Mouse (Mus musculus) myocyte (in vitro differentiated cells): ENCODE measurements around the gene Zc3h12b. TPM values are rescaled to one million over a fixed set of nuclear protein-coding genes. Genes with fewer than 3 reads are reported as not detected.

ENCODE experiments used
- H3K27me3 ChIP-seq: one replicate; pipeline ENCODE4 v1.6.1; 2011; ENCODE audit not compliant: control insufficient read depth, insufficient read depth, insufficient read length
- H3K36me3 ChIP-seq: one replicate; pipeline ENCODE4 v1.6.1; 2011; ENCODE audit not compliant: control insufficient read depth, insufficient read depth
- H3K4me2 ChIP-seq: one replicate; pipeline ENCODE4 v1.6.1; 2011; ENCODE audit warnings: low read depth, control low read depth
- H3K4me3 ChIP-seq: one replicate; pipeline ENCODE4 v1.5.1; 2011; ENCODE audit warnings: mild to moderate bottlenecking, control low read depth, moderate library complexity
- H3K79me2 ChIP-seq: one replicate; pipeline ENCODE4 v1.6.1; 2011; ENCODE audit not compliant: control insufficient read depth, insufficient read depth
- H3ac ChIP-seq: one replicate; pipeline ENCODE4 v1.6.1; 2011; ENCODE audit not compliant: control insufficient read depth, insufficient read length
- CEBPB ChIP-seq: IDR thresholded peaks from 2 replicates; pipeline ENCODE4 v1.6.1; 2011; ENCODE audit warnings: mild to moderate bottlenecking, moderate library complexity; ENCODE audit not compliant: poor library complexity, insufficient read depth, severe bottlenecking
- E2F4 ChIP-seq: IDR thresholded peaks from one replicate; pipeline ENCODE4 v1.6.1; 2011; ENCODE audit warnings: mild to moderate bottlenecking, control low read depth, moderate library complexity; ENCODE audit not compliant: insufficient read depth
- MAX ChIP-seq: IDR thresholded peaks from one replicate; pipeline ENCODE4 v1.6.1; 2011; ENCODE audit warnings: low read depth, mild to moderate bottlenecking, control low read depth
- MYOD1 ChIP-seq, 3 experiments: IDR thresholded peaks; one replicate each; pipeline ENCODE4 v1.6.1; 2011; ENCODE audit warnings: control low read depth in 2 of 3, low read depth in 2 of 3, mild to moderate bottlenecking in 2 of 3, moderate library complexity in 1 of 3; ENCODE audit not compliant: insufficient read length in 2 of 3, control insufficient read depth in 1 of 3
- MYOG ChIP-seq, 3 experiments: IDR thresholded peaks; one replicate each; pipeline ENCODE4 v1.6.1; 2011; ENCODE audit warnings: control low read depth in 2 of 3, low read depth in 2 of 3, mild to moderate bottlenecking in 2 of 3; ENCODE audit not compliant: insufficient read length in 2 of 3, control insufficient read depth in 1 of 3, insufficient read depth in 1 of 3
- POLR2A ChIP-seq: IDR thresholded peaks from one replicate; pipeline ENCODE4 v1.6.1; 2011; ENCODE audit warnings: low read depth, mild to moderate bottlenecking, control low read depth, moderate library complexity; ENCODE audit not compliant: insufficient read length
- POLR2AphosphoS2 ChIP-seq: IDR thresholded peaks from one replicate; pipeline ENCODE4 v1.6.1; 2011; ENCODE audit warnings: low read depth, control low read depth; ENCODE audit not compliant: insufficient read length
- REST ChIP-seq: IDR thresholded peaks from one replicate; pipeline ENCODE4 v1.6.1; 2011; ENCODE audit warnings: mild to moderate bottlenecking, control low read depth, moderate library complexity; ENCODE audit not compliant: insufficient read depth, insufficient read length
- SRF ChIP-seq: IDR thresholded peaks from one replicate; pipeline ENCODE4 v1.6.1; 2011; ENCODE audit warnings: low read depth; ENCODE audit not compliant: control insufficient read depth, insufficient read length
- TCF12 ChIP-seq: IDR thresholded peaks from one replicate; pipeline ENCODE4 v1.6.1; 2011; ENCODE audit warnings: mild to moderate bottlenecking, control low read depth; ENCODE audit not compliant: poor library complexity, insufficient read depth, severe bottlenecking
- TCF3 ChIP-seq: IDR thresholded peaks from one replicate; pipeline ENCODE4 v1.6.1; 2011; ENCODE audit warnings: low read depth, control low read depth; ENCODE audit not compliant: insufficient read length
- USF1 ChIP-seq: IDR thresholded peaks from one replicate; pipeline ENCODE4 v1.6.1; 2011; ENCODE audit warnings: low read depth, mild to moderate bottlenecking, control low read depth, moderate library complexity
- polyA plus RNA-seq: library from polyadenylated mRNA; unstranded; fragments of >200 nt; fragmentation: generic; extraction: Trizol; gene quantifications from one replicate; pipeline ENCODE4 v1.2.1, GENCODE M21; 2012; ENCODE audit warnings: missing spikeins

The Zc3h12b gene
- polyA plus RNA-seq, 1 experiment, result 0.54 TPM

GRCm38 (mm10) chrX:95795881-95796280 is 84.4 kb downstream of the Zc3h12b start:
- Histone ChIP-seq H3K79me2 (no peaks in the 10 kb centered on the region), H3K36me3 (no peaks in the 10 kb centered on the region), H3K4me2 (no peak overlapping the region), H3K27me3 (no peaks in the 10 kb centered on the region), H3ac (no peak overlapping the region), H3K4me3 (no peak overlapping the region)
- TF ChIP-seq POLR2A (no peak), POLR2AphosphoS2 (no peak), USF1 (no peak), E2F4 (no peak), MYOG (IDR thresholded peaks at IDR 0.05; ENCODE audit: control insufficient read depth in 1 of 3, insufficient read depth in 1 of 3, insufficient read length in 2 of 3, low read depth in 2 of 3) (no peak), MYOD1 (IDR thresholded peaks at IDR 0.05; ENCODE audit: control insufficient read depth in 1 of 3, insufficient read length in 2 of 3, low read depth in 2 of 3) (no peak)

- TF ChIP-seq USF1 (no peak), REST (no peak), POLR2A (no peak), POLR2AphosphoS2 (no peak), MYOG (IDR thresholded peaks at IDR 0.05; ENCODE audit: control insufficient read depth in 1 of 3, insufficient read depth in 1 of 3, insufficient read length in 2 of 3, low read depth in 2 of 3) (no peak), TCF12 (no peak), MYOD1 (IDR thresholded peaks at IDR 0.05; ENCODE audit: control insufficient read depth in 1 of 3, insufficient read length in 2 of 3, low read depth in 2 of 3) (no peak), CEBPB (no peak), SRF (no peak)
- Histone ChIP-seq H3K36me3 (no peaks in the 10 kb centered on the region), H3ac (no peak overlapping the region), H3K4me2 (no peak overlapping the region), H3K27me3 (no peaks in the 10 kb centered on the region), H3K79me2 (no peaks in the 10 kb centered on the region), H3K4me3 (no peak overlapping the region)
Measured at GRCm38 (mm10) chrX:95801790-95802189, 90.3 kb downstream of the Zc3h12b start.

DNA sequence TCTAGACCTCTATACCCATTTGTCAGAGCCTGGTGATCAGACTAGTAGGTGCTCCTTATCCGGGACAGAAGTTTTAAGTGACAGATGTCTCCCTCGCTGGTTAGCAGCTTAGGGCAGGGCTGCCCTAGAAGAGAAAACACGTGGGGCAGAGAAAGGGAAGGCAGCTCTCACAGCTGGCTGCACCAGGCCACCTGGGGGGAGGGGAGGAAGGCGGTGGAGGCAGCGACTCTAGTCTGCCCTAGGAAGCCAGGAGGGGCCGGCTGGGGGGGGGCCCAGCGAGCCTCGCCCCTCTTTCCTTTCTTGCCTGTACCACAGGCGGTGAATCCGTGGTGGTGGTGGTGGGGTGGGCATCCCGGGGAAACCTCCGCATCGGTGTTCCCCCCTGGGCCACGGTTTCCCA is 141.3 kb downstream of the Zc3h12b start:
- Histone ChIP-seq H3K4me3 (no peak overlapping the region), H3K27me3 (no peaks in the 10 kb centered on the region), H3ac (no peak overlapping the region), H3K36me3 (no peaks in the 10 kb centered on the region), H3K4me2 (no peak overlapping the region), H3K79me2 (no peaks in the 10 kb centered on the region)
- no peak for TF ChIP-seq CEBPB
- TF ChIP-seq MYOD1 (IDR thresholded peaks at IDR 0.05; ENCODE audit: control insufficient read depth in 1 of 3, insufficient read length in 2 of 3, low read depth in 2 of 3), result no peak
- no peak for TF ChIP-seq POLR2AphosphoS2
- no peak for TF ChIP-seq TCF12
- no peak for TF ChIP-seq REST
- TF ChIP-seq SRF, result no peak
- no peak for TF ChIP-seq MYOG (IDR thresholded peaks at IDR 0.05; ENCODE audit: control insufficient read depth in 1 of 3, insufficient read depth in 1 of 3, insufficient read length in 2 of 3, low read depth in 2 of 3)
- TF ChIP-seq TCF3, result no peak
- no peak for TF ChIP-seq USF1

GRCm38 (mm10) chrX:95881111-95881510 is 169.6 kb downstream of the Zc3h12b start:
- H3K27me3 ChIP-seq, result no peaks in the 10 kb centered on the region
- no peaks in the 10 kb centered on the region for H3K79me2 ChIP-seq

DNA sequence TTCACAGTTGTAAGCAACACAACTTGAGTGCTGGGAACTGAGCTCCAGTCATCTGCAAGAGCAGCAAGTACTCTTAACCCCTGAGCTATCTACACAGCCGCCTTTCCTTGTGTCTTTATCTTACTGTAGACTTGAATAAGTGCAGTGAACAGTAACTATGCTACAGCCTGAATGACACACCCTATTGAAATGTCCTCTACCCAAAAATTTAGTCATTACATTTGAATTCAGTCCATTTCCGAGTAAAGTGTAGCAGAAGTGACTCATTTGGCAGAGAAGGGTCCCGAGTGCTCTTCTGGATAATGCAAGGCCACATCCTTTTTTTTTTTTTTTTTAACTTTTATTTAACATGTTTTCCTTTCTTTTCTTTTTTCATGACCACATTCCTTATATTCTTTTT is 191.2 kb downstream of the Zc3h12b start:
- no peak overlapping the region for H3K4me3 ChIP-seq

More at GRCm38 (mm10) chrX:95881111-95881510, 169.6 kb downstream of the Zc3h12b start:
- no peak for TF ChIP-seq MYOG (IDR thresholded peaks at IDR 0.05; ENCODE audit: control insufficient read depth in 1 of 3, insufficient read depth in 1 of 3, insufficient read length in 2 of 3, low read depth in 2 of 3)
- no peak for TF ChIP-seq SRF
- no peak for TF ChIP-seq MYOD1 (IDR thresholded peaks at IDR 0.05; ENCODE audit: control insufficient read depth in 1 of 3, insufficient read length in 2 of 3, low read depth in 2 of 3)
- no peak for TF ChIP-seq TCF3
- no peak for TF ChIP-seq E2F4
- TF ChIP-seq REST, result no peak
- no peak for TF ChIP-seq POLR2AphosphoS2
- no peak for TF ChIP-seq USF1
- TF ChIP-seq CEBPB, result no peak
- no peak for TF ChIP-seq MAX
- no peak for TF ChIP-seq TCF12
- TF ChIP-seq POLR2A, result no peak
- no peak overlapping the region for H3K4me2 ChIP-seq
- H3ac ChIP-seq, result no peak overlapping the region
- H3K4me3 ChIP-seq, result no peak overlapping the region
- no peaks in the 10 kb centered on the region for H3K36me3 ChIP-seq

More for the DNA sequence above, 191.2 kb downstream of the Zc3h12b start:
- no peak overlapping the region for H3K4me2 ChIP-seq
- no peaks in the 10 kb centered on the region for H3K36me3 ChIP-seq
- TF ChIP-seq TCF12 (no peak), TCF3 (no peak), REST (no peak)
- no peak overlapping the region for H3ac ChIP-seq
- no peaks in the 10 kb centered on the region for H3K27me3 ChIP-seq
- no peaks in the 10 kb centered on the region for H3K79me2 ChIP-seq
